Mouse (Mus musculus) forebrain, embryonic 14.5 days (tissue): ENCODE results near the gene Bdkrb1. TPM values are rescaled to one million over a fixed set of nuclear protein-coding genes. Genes with fewer than 3 reads are reported as not detected.

Experiments used
- ATAC-seq: fragments of 200-750 bp; cut with Nextera tagmentation; 2 replicates; pipeline ENCODE4 v1.8.0; 2017; ENCODE audit warnings: mild to moderate bottlenecking, moderate library complexity
- DNase-seq: peaks from one replicate; pipeline ENCODE4 v3.0.0-alpha.2; 2015; ENCODE audit warnings: low spot score
- H3K27ac ChIP-seq: fragments of 300-500 bp; sonication (generic); 2 replicates; pipeline ENCODE4 v1.5.1; 2014; ENCODE audit warnings: low read depth, mild to moderate bottlenecking, control low read depth, low read length, moderate library complexity
- H3K27me3 ChIP-seq: fragments of 300-500 bp; sonication (generic); replicated peaks from 2 replicates; pipeline ENCODE4 v1.6.1; 2014; ENCODE audit warnings: low read length, control low read depth, mixed read lengths; ENCODE audit not compliant: control insufficient read depth, insufficient read depth
- H3K36me3 ChIP-seq: fragments of 300-500 bp; sonication (generic); 2 replicates; pipeline ENCODE4 v1.6.1; 2014; ENCODE audit warnings: low read length, control low read depth; ENCODE audit not compliant: control insufficient read depth, insufficient read depth
- H3K4me1 ChIP-seq: fragments of 300-500 bp; sonication (generic); 2 replicates; pipeline ENCODE4 v1.6.1; 2014; ENCODE audit warnings: antibody characterized with exemption, low read length, control low read depth; ENCODE audit not compliant: control insufficient read depth, insufficient read depth
- H3K4me2 ChIP-seq: fragments of 300-500 bp; sonication (generic); 2 replicates; pipeline ENCODE4 v1.6.1; 2014; ENCODE audit warnings: mild to moderate bottlenecking, control low read depth, low read length
- H3K4me3 ChIP-seq: fragments of 300-500 bp; sonication (generic); 2 replicates; pipeline ENCODE4 v1.5.1; 2014; ENCODE audit warnings: low read depth, low read length, control low read depth
- H3K9ac ChIP-seq: fragments of 300-500 bp; sonication (generic); 2 replicates; pipeline ENCODE4 v1.6.1; 2014; ENCODE audit warnings: mild to moderate bottlenecking, low read length, control low read depth, moderate library complexity
- H3K9me3 ChIP-seq: fragments of 300-500 bp; sonication (generic); replicated peaks from 2 replicates; pipeline ENCODE4 v1.6.1; 2016; ENCODE audit warnings: low read length, control low read depth, mixed read lengths; ENCODE audit not compliant: control insufficient read depth
- WGBS: fragments of 180-500 bp; shearing (Covaris S2); extraction: QIAGEN DNeasy Blood & Tissue Kit; methylation state at CpG from one replicate; pipeline ENCODE4 v1.1.7; 2014; 5-methylcytosine and 5-hydroxymethylcytosine counted together
- polyA plus RNA-seq: library from polyadenylated mRNA; unstranded; fragments of >200 nt; fragmentation: Nextera tagmentation; extraction: Ambion mirVana; gene quantifications from 2 replicates; pipeline ENCODE4 v1.2.1, GENCODE M21; 2014

Bdkrb1 gene
- polyA plus RNA-seq = not detected in 2 replicates

- Histone ChIP-seq H3K4me2 (no peak within 1 kb of the TSS), H3K36me3 (no peaks in the 10 kb centered on the region), H3K4me3 (no peak within 1 kb of the TSS), H3K27me3 (no peaks in the 10 kb centered on the region), H3K27ac (peak within 1 kb of the TSS; percentile 11; the same call in 1 of the 2 replicates), H3K9ac (no peak within 1 kb of the TSS), H3K4me1 (peaks cover 2% of the 10 kb centered on the region; the same call in 1 of the 2 replicates), H3K9me3 (no peaks in the 10 kb centered on the region)
- ATAC-seq = no peak
- no peak for DNase-seq
- 81% methylated on average over 11 of the region's 11 CpGs for WGBS
Observed at GRCm38 (mm10) chr12:105602581-105603210, at the start of gene Bdkrb1. Gene Bdkrb1 (plus strand): TSS chr12:105603085.

GRCm38 (mm10) chr12:105554151-105554772 lies 48.6 kb upstream of the Bdkrb1 start:
- H3K4me3 ChIP-seq = no peak overlapping the region
- WGBS = 76% methylated on average over 8 of the region's 8 CpGs
- no peaks in the 10 kb centered on the region for H3K9me3 ChIP-seq
- H3K27ac ChIP-seq = no peak overlapping the region
- no peaks in the 10 kb centered on the region for H3K4me1 ChIP-seq
- H3K36me3 ChIP-seq = no peaks in the 10 kb centered on the region
- H3K27me3 ChIP-seq = no peaks in the 10 kb centered on the region
- ATAC-seq = no peak
- H3K9ac ChIP-seq = no peak overlapping the region
- DNase-seq = no peak
- H3K4me2 ChIP-seq = no peak overlapping the region

- Histone ChIP-seq H3K9me3 (no peaks in the 10 kb centered on the region), H3K4me2 (no peak overlapping the region), H3K27ac (no peak overlapping the region), H3K36me3 (no peaks in the 10 kb centered on the region), H3K4me1 (no peaks in the 10 kb centered on the region), H3K4me3 (no peak overlapping the region), H3K9ac (no peak overlapping the region), H3K27me3 (no peaks in the 10 kb centered on the region)
- no peak for DNase-seq
- 72% methylated on average over 5 of the region's 5 CpGs for WGBS
- ATAC-seq = no peak
Observed at GRCm38 (mm10) chr12:105555172-105555571, 47.7 kb upstream of the Bdkrb1 start.

GRCm38 (mm10) chr12:105557250-105557925 lies 45.5 kb upstream of the Bdkrb1 start:
- WGBS = 76% methylated on average over 7 of the region's 7 CpGs
- H3K36me3 ChIP-seq = no peaks in the 10 kb centered on the region
- no peak overlapping the region for H3K4me2 ChIP-seq
- ATAC-seq = no peak
- no peak overlapping the region for H3K27ac ChIP-seq
- H3K27me3 ChIP-seq = peaks cover 5% of the 10 kb centered on the region; the same call in 1 of the 2 replicates
- no peak overlapping the region for H3K4me3 ChIP-seq
- H3K9ac ChIP-seq = no peak overlapping the region
- H3K4me1 ChIP-seq = no peaks in the 10 kb centered on the region
- peak; percentile 17 for DNase-seq
- no peaks in the 10 kb centered on the region for H3K9me3 ChIP-seq

- WGBS = 40% methylated on average over 8 of the region's 8 CpGs
- Histone ChIP-seq H3K36me3 (no peaks in the 10 kb centered on the region), H3K4me1 (peaks cover 11% of the 10 kb centered on the region), H3K9ac (no peak overlapping the region), H3K27ac (no peak overlapping the region), H3K9me3 (no peaks in the 10 kb centered on the region), H3K4me3 (no peak overlapping the region), H3K4me2 (no peak overlapping the region), H3K27me3 (peaks cover 25% of the 10 kb centered on the region)
- DNase-seq = no peak
- ATAC-seq = no peak
Observed at GRCm38 (mm10) chr12:105561007-105561534, 41.8 kb upstream of the Bdkrb1 start.

- H3K36me3 ChIP-seq = no peaks in the 10 kb centered on the region
- no peaks in the 10 kb centered on the region for H3K9me3 ChIP-seq
- H3K27me3 ChIP-seq = peaks cover 25% of the 10 kb centered on the region
- no peak overlapping the region for H3K27ac ChIP-seq
- H3K4me3 ChIP-seq = peak overlapping the region; percentile 19; the same call in 1 of the 2 replicates
- peaks cover 11% of the 10 kb centered on the region for H3K4me1 ChIP-seq
- ATAC-seq (no peak), DNase-seq (no peak)
- 34% methylated on average over 8 of the region's 8 CpGs for WGBS
- peak overlapping the region; percentile 9; the same call in 1 of the 2 replicates for H3K9ac ChIP-seq
- H3K4me2 ChIP-seq = peak overlapping the region; percentile 56
Observed at GRCm38 (mm10) chr12:105562056-105562820, 40.6 kb upstream of the Bdkrb1 start.

GRCm38 (mm10) chr12:105562936-105563680 lies 39.8 kb upstream of the Bdkrb1 start, which contains the start of gene Bdkrb2:
Gene Bdkrb2 (plus strand): TSS chr12:105563226.
- peak; percentile 33 for DNase-seq
- H3K4me3 ChIP-seq = peak within 1 kb of the TSS; percentile 19
- H3K36me3 ChIP-seq = no peaks in the 10 kb centered on the region
- peak within 1 kb of the TSS; percentile 56 for H3K4me2 ChIP-seq
- 0 out of 2 replicates have a peak, but pooled peaks have one; percentile 42 for ATAC-seq
- 2% methylated on average over 25 of the region's 25 CpGs for WGBS
- peaks cover 25% of the 10 kb centered on the region for H3K27me3 ChIP-seq
- peak within 1 kb of the TSS; percentile 9 for H3K9ac ChIP-seq
- peaks cover 11% of the 10 kb centered on the region for H3K4me1 ChIP-seq
- no peaks in the 10 kb centered on the region for H3K9me3 ChIP-seq
- no peak within 1 kb of the TSS for H3K27ac ChIP-seq
